Mouse (Mus musculus) limb, embryonic 13.5 days (tissue): ENCODE data around the gene Cpm. TPM values are rescaled to one million over a fixed set of nuclear protein-coding genes. Genes with fewer than 3 reads are reported as not detected.

Experiments
- polyA plus RNA-seq: library from polyadenylated mRNA; unstranded; fragments of >200 nt; fragmentation: Nextera tagmentation; extraction: Ambion mirVana; gene quantifications from 2 replicates; pipeline ENCODE4 v1.2.1, GENCODE M21; 2015

Gene Cpm
- polyA plus RNA-seq, 1 experiment from 2014 or later, result 42.8 TPM

Other genes with a start within 250 kb of the Cpm start
- 178 and 191 TPM in 2 replicates for gene Cpsf6, start 249.5 kb upstream of the Cpm start, polyA plus RNA-seq
- 47.3 and 49.5 TPM in 2 replicates for gene Mdm2, start 81.3 kb downstream of the Cpm start, polyA plus RNA-seq
- gene Slc35e3, start 116.9 kb downstream of the Cpm start, polyA plus RNA-seq, result 42.4 and 44.3 TPM in 2 replicates
- gene Nup107, start 163.2 kb downstream of the Cpm start, polyA plus RNA-seq, result 68.9 and 71.2 TPM in 2 replicates
- gene Rap1b, start 216.5 kb downstream of the Cpm start, polyA plus RNA-seq, result 173 and 176 TPM in 2 replicates